Mouse (Mus musculus) embryonic facial prominence, embryonic 15.5 days (tissue): ENCODE data around the gene Slc13a2. TPM values are rescaled to one million over a fixed set of nuclear protein-coding genes. Genes with fewer than 3 reads are reported as not detected.

Experiments
- ATAC-seq: fragments of 200-750 bp; cut with Nextera tagmentation; 2 replicates; pipeline ENCODE4 v1.8.0; 2017; ENCODE audit warnings: low read depth, moderate TSS enrichment; ENCODE audit not compliant: insufficient number of reproducible peaks, low FRiP score, low TSS enrichment
- H3K27ac ChIP-seq: fragments of 300-500 bp; sonication (generic); replicated peaks from 2 replicates; pipeline ENCODE4 v1.5.1; 2015; ENCODE audit warnings: mild to moderate bottlenecking, inconsistent platforms
- H3K27me3 ChIP-seq: fragments of 300-500 bp; sonication (generic); 2 replicates; pipeline ENCODE4 v1.6.1; 2015; ENCODE audit warnings: inconsistent platforms
- H3K36me3 ChIP-seq: fragments of 300-500 bp; sonication (generic); 2 replicates; pipeline ENCODE4 v1.6.1; 2015; ENCODE audit warnings: mild to moderate bottlenecking, inconsistent platforms
- H3K4me1 ChIP-seq: fragments of 300-500 bp; sonication (generic); 2 replicates; pipeline ENCODE4 v1.6.1; 2015; ENCODE audit warnings: inconsistent platforms
- H3K4me2 ChIP-seq: fragments of 300-500 bp; sonication (generic); replicated peaks from 2 replicates; pipeline ENCODE4 v1.6.1; 2015; ENCODE audit warnings: mild to moderate bottlenecking, inconsistent platforms
- H3K4me3 ChIP-seq: fragments of 300-500 bp; sonication (generic); replicated peaks from 2 replicates; pipeline ENCODE4 v1.5.1; 2015; ENCODE audit warnings: mild to moderate bottlenecking, inconsistent platforms
- H3K9ac ChIP-seq: fragments of 300-500 bp; sonication (generic); 2 replicates; pipeline ENCODE4 v1.6.1; 2015; ENCODE audit warnings: inconsistent platforms
- H3K9me3 ChIP-seq: fragments of 300-500 bp; sonication (generic); replicated peaks from 2 replicates; pipeline ENCODE4 v1.6.1; 2016; ENCODE audit warnings: inconsistent platforms
- WGBS: fragments of 180-500 bp; shearing (Covaris S2); methylation state at CpG from one replicate; pipeline ENCODE4 v1.1.7; 2015; 5-methylcytosine and 5-hydroxymethylcytosine counted together
- polyA plus RNA-seq: library from polyadenylated mRNA; unstranded; fragments of >200 nt; fragmentation: Nextera tagmentation; extraction: Ambion mirVana; gene quantifications from 2 replicates; pipeline ENCODE4 v1.2.1, GENCODE M21; 2015

Gene Slc13a2
- polyA plus RNA-seq, 1 experiment from 2014 or later = 0.11 TPM

GRCm38 (mm10) chr11:78367456-78368225 lies 54.4 kb downstream of the Slc13a2 start:
- Histone ChIP-seq H3K36me3 (no peaks in the 10 kb centered on the region), H3K4me1 (peaks cover 17% of the 10 kb centered on the region), H3K9ac (no peak overlapping the region), H3K9me3 (no peaks in the 10 kb centered on the region), H3K4me3 (no peak overlapping the region), H3K27me3 (no peaks in the 10 kb centered on the region), H3K27ac (no peak overlapping the region), H3K4me2 (no peak overlapping the region)
- 81% methylated on average over 15 of the region's 15 CpGs for WGBS
- no peak for ATAC-seq

- Histone ChIP-seq H3K9me3 (no peaks in the 10 kb centered on the region), H3K4me3 (no peak overlapping the region), H3K4me1 (peaks cover 22% of the 10 kb centered on the region), H3K27ac (0 out of 2 replicates have a peak overlapping the region, but pooled peaks have one; percentile 8), H3K27me3 (no peaks in the 10 kb centered on the region), H3K36me3 (no peaks in the 10 kb centered on the region), H3K4me2 (no peak overlapping the region), H3K9ac (no peak overlapping the region)
- WGBS = 41% methylated on average over 8 of the region's 8 CpGs
- ATAC-seq = no peak
Measured at GRCm38 (mm10) chr11:78364103-78364502, 57.9 kb downstream of the Slc13a2 start.

GRCm38 (mm10) chr11:78363309-78364007 lies 58.6 kb downstream of the Slc13a2 start:
- Histone ChIP-seq H3K9me3 (no peaks in the 10 kb centered on the region), H3K9ac (no peak overlapping the region), H3K36me3 (no peaks in the 10 kb centered on the region), H3K4me1 (peaks cover 22% of the 10 kb centered on the region), H3K27ac (no peak overlapping the region), H3K4me2 (no peak overlapping the region), H3K27me3 (no peaks in the 10 kb centered on the region), H3K4me3 (no peak overlapping the region)
- 62% methylated on average over 13 of the region's 13 CpGs for WGBS
- ATAC-seq = no peak

GRCm38 (mm10) chr11:78360789-78361131 lies 61.3 kb downstream of the Slc13a2 start:
- Histone ChIP-seq H3K9me3 (no peaks in the 10 kb centered on the region), H3K36me3 (no peaks in the 10 kb centered on the region), H3K27me3 (no peaks in the 10 kb centered on the region), H3K4me1 (peaks cover 23% of the 10 kb centered on the region), H3K4me2 (no peak overlapping the region), H3K9ac (no peak overlapping the region), H3K27ac (no peak overlapping the region), H3K4me3 (no peak overlapping the region)
- ATAC-seq = no peak
- WGBS = 59% methylated on average over 2 of the region's 2 CpGs

GRCm38 (mm10) chr11:78360125-78360788 lies 61.8 kb downstream of the Slc13a2 start:
- Histone ChIP-seq H3K36me3 (no peaks in the 10 kb centered on the region), H3K9me3 (no peaks in the 10 kb centered on the region), H3K27me3 (no peaks in the 10 kb centered on the region), H3K4me3 (peak overlapping the region; percentile 37), H3K9ac (no peak overlapping the region), H3K27ac (no peak overlapping the region), H3K4me2 (peak overlapping the region; percentile 49), H3K4me1 (peaks cover 25% of the 10 kb centered on the region)
- peak; percentile 61 for ATAC-seq
- WGBS = 13% methylated on average over 13 of the region's 13 CpGs

DNA sequence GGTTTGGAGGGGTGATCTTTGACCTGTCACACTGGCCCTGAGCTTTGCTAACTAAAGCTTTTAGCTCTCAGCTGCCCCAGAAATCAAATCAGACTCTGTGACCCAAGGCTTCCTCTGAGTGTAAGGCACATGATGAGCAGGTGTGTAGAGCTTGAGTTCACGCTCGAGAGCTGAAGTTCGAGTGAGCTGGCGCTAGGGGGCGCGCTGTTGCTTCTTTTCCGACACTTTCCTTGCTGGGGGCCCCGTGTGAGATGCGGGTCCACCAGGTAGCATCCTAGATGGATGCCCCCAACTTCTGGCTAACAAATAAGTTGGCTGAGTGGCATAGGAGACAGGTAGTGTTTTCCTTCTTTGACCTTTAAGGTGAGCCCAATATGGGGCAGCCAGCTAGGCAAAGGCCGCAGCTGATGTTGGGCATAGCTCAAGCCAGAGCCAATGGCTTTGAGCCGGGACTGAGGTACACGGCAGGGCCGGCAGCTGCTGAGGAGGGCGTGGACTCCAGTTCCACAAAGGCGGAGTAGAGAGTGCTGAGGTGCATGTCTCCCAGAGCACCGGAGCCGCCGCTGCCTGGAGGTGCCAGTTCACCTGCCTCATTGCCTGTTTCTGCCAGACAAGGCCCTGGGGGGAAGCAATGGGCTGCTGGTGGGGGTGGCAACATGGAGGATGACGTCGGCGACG lies 63.5 kb downstream of the Slc13a2 start:
- no peak for ATAC-seq
- Histone ChIP-seq H3K4me2 (no peak overlapping the region), H3K9ac (no peak overlapping the region), H3K27me3 (no peaks in the 10 kb centered on the region), H3K4me3 (no peak overlapping the region), H3K9me3 (no peaks in the 10 kb centered on the region), H3K36me3 (no peaks in the 10 kb centered on the region), H3K4me1 (peaks cover 18% of the 10 kb centered on the region), H3K27ac (no peak overlapping the region)
- 14% methylated on average over 22 of the region's 22 CpGs for WGBS

- H3K27me3 ChIP-seq = no peaks in the 10 kb centered on the region
- H3K9ac ChIP-seq = no peak overlapping the region
- H3K4me2 ChIP-seq = no peak overlapping the region
- WGBS = 38% methylated on average over 4 of the region's 4 CpGs
- no peaks in the 10 kb centered on the region for H3K9me3 ChIP-seq
- no peak overlapping the region for H3K27ac ChIP-seq
- H3K4me3 ChIP-seq = no peak overlapping the region
- no peaks in the 10 kb centered on the region for H3K36me3 ChIP-seq
- no peak for ATAC-seq
- peaks cover 9% of the 10 kb centered on the region; the same call in 1 of the 2 replicates for H3K4me1 ChIP-seq
Measured at GRCm38 (mm10) chr11:78355471-78356238, 66.4 kb downstream of the Slc13a2 start.

DNA sequence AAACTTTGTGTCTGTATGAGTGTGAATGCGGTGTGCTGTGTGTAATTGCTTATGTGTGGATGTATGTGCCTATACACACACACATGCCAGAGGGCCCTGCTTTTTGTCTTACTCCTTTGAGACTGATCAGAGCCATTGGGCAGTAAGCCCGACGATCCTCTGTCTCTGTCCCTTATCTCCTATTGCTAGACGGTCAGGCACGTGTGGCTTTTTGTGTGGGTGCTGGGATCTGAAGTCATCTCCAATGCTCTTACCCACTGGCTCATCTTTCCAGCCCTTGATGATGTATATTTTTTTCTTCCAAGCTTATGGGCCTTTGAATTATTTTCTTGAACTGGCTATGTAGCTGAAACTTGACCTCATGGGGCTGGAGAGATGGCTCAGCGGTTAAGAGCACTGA lies 67.1 kb downstream of the Slc13a2 start:
- Histone ChIP-seq H3K27ac (no peak overlapping the region), H3K9me3 (no peaks in the 10 kb centered on the region), H3K9ac (no peak overlapping the region), H3K27me3 (no peaks in the 10 kb centered on the region), H3K4me1 (peaks cover 3% of the 10 kb centered on the region; the same call in 1 of the 2 replicates), H3K4me2 (no peak overlapping the region), H3K36me3 (no peaks in the 10 kb centered on the region), H3K4me3 (no peak overlapping the region)
- 77% methylated on average over 6 of the region's 6 CpGs for WGBS
- no peak for ATAC-seq

- Histone ChIP-seq H3K9ac (no peak overlapping the region), H3K4me3 (no peak overlapping the region), H3K4me1 (peaks cover 4% of the 10 kb centered on the region; the same call in 1 of the 2 replicates), H3K4me2 (no peak overlapping the region), H3K27me3 (no peaks in the 10 kb centered on the region), H3K27ac (no peak overlapping the region), H3K9me3 (no peaks in the 10 kb centered on the region), H3K36me3 (peaks cover 9% of the 10 kb centered on the region)
- 85% methylated on average over 1 of the region's 1 CpGs for WGBS
- ATAC-seq = no peak
Measured at GRCm38 (mm10) chr11:78353081-78353480, 68.9 kb downstream of the Slc13a2 start.

- H3K27ac ChIP-seq = no peak overlapping the region
- 69% methylated on average over 4 of the region's 4 CpGs for WGBS
Measured at GRCm38 (mm10) chr11:78349441-78350358, 72.3 kb downstream of the Slc13a2 start.

More at GRCm38 (mm10) chr11:78349441-78350358, 72.3 kb downstream of the Slc13a2 start:
- ATAC-seq = no peak
- peaks cover 31% of the 10 kb centered on the region for H3K4me1 ChIP-seq
- no peak overlapping the region for H3K4me2 ChIP-seq
- H3K27me3 ChIP-seq = no peaks in the 10 kb centered on the region
- peaks cover 12% of the 10 kb centered on the region for H3K36me3 ChIP-seq
- no peak overlapping the region for H3K4me3 ChIP-seq
- H3K9ac ChIP-seq = no peak overlapping the region
- no peaks in the 10 kb centered on the region for H3K9me3 ChIP-seq
